Mouse (Mus musculus): ENCODE results near the gene Rdh7. TPM values are rescaled to one million over a fixed set of nuclear protein-coding genes. Genes with fewer than 3 reads are reported as not detected.

Gene Rdh7
- total RNA-seq, 2 experiments from 2014 or later: not detected

Other genes with a start within 250 kb of the Rdh7 start
- gene Stat6, start 245.8 kb downstream of the Rdh7 start, total RNA-seq (2015; ENCODE audit: low replicate concordance): 15.7 and 16.7 TPM in 2 replicates
- gene Stat6, start 245.8 kb downstream of the Rdh7 start, total RNA-seq (2017; ENCODE audit: low replicate concordance): 15.9 and 27.1 TPM in 2 replicates
- gene Nemp1, start 221.9 kb downstream of the Rdh7 start, total RNA-seq (2015; ENCODE audit: low replicate concordance): 11.0 and 13.2 TPM in 2 replicates
- 12.4 and 14.3 TPM in 2 replicates for gene Nemp1, start 221.9 kb downstream of the Rdh7 start, total RNA-seq (2017; ENCODE audit: low replicate concordance)
- gene Nab2, start 220.2 kb downstream of the Rdh7 start, total RNA-seq (2015; ENCODE audit: low replicate concordance): 0.96 TPM in 1 of 2 replicates, not detected in the other
- gene Nab2, start 220.2 kb downstream of the Rdh7 start, total RNA-seq (2017; ENCODE audit: low replicate concordance): 0.60 TPM in 1 of 2 replicates, not detected in the other
- 0.42 TPM in 1 of 2 replicates, not detected in the other for gene Myo1a, start 183.6 kb downstream of the Rdh7 start, total RNA-seq (2015; ENCODE audit: low replicate concordance)
- gene Myo1a, start 183.6 kb downstream of the Rdh7 start, total RNA-seq (2017; ENCODE audit: low replicate concordance): not detected in 2 replicates
- 6.9 and 8.3 TPM in 2 replicates for gene Tac2, start 164.3 kb downstream of the Rdh7 start, total RNA-seq (2015; ENCODE audit: low replicate concordance)
- gene Tac2, start 164.3 kb downstream of the Rdh7 start, total RNA-seq (2017; ENCODE audit: low replicate concordance): 3.3 and 4.5 TPM in 2 replicates
- 0.19 and 1.7 TPM in 2 replicates for gene Zbtb39, start 149.3 kb downstream of the Rdh7 start, total RNA-seq (2015; ENCODE audit: low replicate concordance)
- 0.28 and 1.3 TPM in 2 replicates for gene Zbtb39, start 149.3 kb downstream of the Rdh7 start, total RNA-seq (2017; ENCODE audit: low replicate concordance)
- gene Gpr182, start 137.1 kb downstream of the Rdh7 start, total RNA-seq (2015; ENCODE audit: low replicate concordance): not detected in 2 replicates
- 0.14 and 0.77 TPM in 2 replicates for gene Gpr182, start 137.1 kb downstream of the Rdh7 start, total RNA-seq (2017; ENCODE audit: low replicate concordance)
- gene Rdh1, start 129.1 kb downstream of the Rdh7 start, total RNA-seq (2015; ENCODE audit: low replicate concordance): not detected in 2 replicates
- gene Rdh1, start 129.1 kb downstream of the Rdh7 start, total RNA-seq (2017; ENCODE audit: low replicate concordance): 0.14 TPM in 1 of 2 replicates, not detected in the other
- not detected in 2 replicates for gene Rdh16f1, start 129.0 kb downstream of the Rdh7 start, total RNA-seq (2015; ENCODE audit: low replicate concordance)
- not detected in 2 replicates for gene Rdh16f1, start 129.0 kb downstream of the Rdh7 start, total RNA-seq (2017; ENCODE audit: low replicate concordance)
- not detected in 2 replicates for gene Rdh9, start 112.4 kb downstream of the Rdh7 start, total RNA-seq (2015; ENCODE audit: low replicate concordance)
- not detected in 2 replicates for gene Rdh9, start 112.4 kb downstream of the Rdh7 start, total RNA-seq (2017; ENCODE audit: low replicate concordance)
- not detected in 2 replicates for gene Rdh16, start 87.7 kb downstream of the Rdh7 start, total RNA-seq (2015; ENCODE audit: low replicate concordance)
- not detected in 2 replicates for gene Rdh16, start 87.7 kb downstream of the Rdh7 start, total RNA-seq (2017; ENCODE audit: low replicate concordance)
- gene Rdh19, start 38.9 kb downstream of the Rdh7 start, total RNA-seq (2015; ENCODE audit: low replicate concordance): not detected in 2 replicates
- gene Rdh19, start 38.9 kb downstream of the Rdh7 start, total RNA-seq (2017; ENCODE audit: low replicate concordance): not detected in 2 replicates
- gene Rdh16f2, start 22.3 kb downstream of the Rdh7 start, total RNA-seq (2015; ENCODE audit: low replicate concordance): not detected in 2 replicates
- gene Rdh16f2, start 22.3 kb downstream of the Rdh7 start, total RNA-seq (2017; ENCODE audit: low replicate concordance): not detected in 2 replicates
- gene Sdr9c7, start 9.7 kb upstream of the Rdh7 start, total RNA-seq (2015; ENCODE audit: low replicate concordance): not detected in 2 replicates
- gene Sdr9c7, start 9.7 kb upstream of the Rdh7 start, total RNA-seq (2017; ENCODE audit: low replicate concordance): not detected in 2 replicates
- gene Hsd17b6, start 118.8 kb upstream of the Rdh7 start, total RNA-seq (2015; ENCODE audit: low replicate concordance): not detected in 2 replicates
- not detected in 2 replicates for gene Hsd17b6, start 118.8 kb upstream of the Rdh7 start, total RNA-seq (2017; ENCODE audit: low replicate concordance)
- gene Prim1, start 126.4 kb upstream of the Rdh7 start, total RNA-seq (2015; ENCODE audit: low replicate concordance): 37.6 and 56.5 TPM in 2 replicates
- 44.7 and 56.1 TPM in 2 replicates for gene Prim1, start 126.4 kb upstream of the Rdh7 start, total RNA-seq (2017; ENCODE audit: low replicate concordance)
- gene Naca, start 146.8 kb upstream of the Rdh7 start, total RNA-seq (2015; ENCODE audit: low replicate concordance): 219 and 262 TPM in 2 replicates
- 350 and 361 TPM in 2 replicates for gene Naca, start 146.8 kb upstream of the Rdh7 start, total RNA-seq (2017; ENCODE audit: low replicate concordance)
- 44.0 and 46.6 TPM in 2 replicates for gene Ptges3, start 170.1 kb upstream of the Rdh7 start, total RNA-seq (2015; ENCODE audit: low replicate concordance)
- 65.1 and 65.8 TPM in 2 replicates for gene Ptges3, start 170.1 kb upstream of the Rdh7 start, total RNA-seq (2017; ENCODE audit: low replicate concordance)
- gene Atp5b, start 194.5 kb upstream of the Rdh7 start, total RNA-seq (2015; ENCODE audit: low replicate concordance): 477 and 544 TPM in 2 replicates
- 410 and 537 TPM in 2 replicates for gene Atp5b, start 194.5 kb upstream of the Rdh7 start, total RNA-seq (2017; ENCODE audit: low replicate concordance)
- gene Baz2a, start 202.8 kb upstream of the Rdh7 start, total RNA-seq (2015; ENCODE audit: low replicate concordance): 80.3 and 86.5 TPM in 2 replicates
- 71.0 and 73.5 TPM in 2 replicates for gene Baz2a, start 202.8 kb upstream of the Rdh7 start, total RNA-seq (2017; ENCODE audit: low replicate concordance)

Measured in erythroblast, adult 5-6 weeks (primary cell).